Mouse (Mus musculus): Measurements from ENCODE around the gene Acbd3.

The Acbd3 gene

DNA sequence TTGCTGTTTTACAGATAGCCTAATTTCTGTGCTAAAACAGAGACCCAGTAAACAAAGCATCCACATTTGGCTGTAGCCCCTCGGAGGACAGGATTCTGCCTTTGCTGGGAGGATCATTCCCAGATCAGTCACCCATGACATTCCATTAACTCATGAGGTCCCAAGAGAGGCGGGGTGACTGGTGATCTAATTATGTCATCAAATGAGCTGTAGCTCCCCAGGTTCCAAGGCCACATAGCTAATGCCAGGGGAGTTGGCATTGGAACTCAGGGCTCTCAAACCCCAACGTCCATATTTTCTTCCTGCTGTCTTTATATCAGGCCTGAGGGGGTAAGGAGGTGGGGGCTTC, 57.7 kb downstream of the Acbd3 start:
- no peak for DNase-seq (ENCODE audit: low spot score)

DNA sequence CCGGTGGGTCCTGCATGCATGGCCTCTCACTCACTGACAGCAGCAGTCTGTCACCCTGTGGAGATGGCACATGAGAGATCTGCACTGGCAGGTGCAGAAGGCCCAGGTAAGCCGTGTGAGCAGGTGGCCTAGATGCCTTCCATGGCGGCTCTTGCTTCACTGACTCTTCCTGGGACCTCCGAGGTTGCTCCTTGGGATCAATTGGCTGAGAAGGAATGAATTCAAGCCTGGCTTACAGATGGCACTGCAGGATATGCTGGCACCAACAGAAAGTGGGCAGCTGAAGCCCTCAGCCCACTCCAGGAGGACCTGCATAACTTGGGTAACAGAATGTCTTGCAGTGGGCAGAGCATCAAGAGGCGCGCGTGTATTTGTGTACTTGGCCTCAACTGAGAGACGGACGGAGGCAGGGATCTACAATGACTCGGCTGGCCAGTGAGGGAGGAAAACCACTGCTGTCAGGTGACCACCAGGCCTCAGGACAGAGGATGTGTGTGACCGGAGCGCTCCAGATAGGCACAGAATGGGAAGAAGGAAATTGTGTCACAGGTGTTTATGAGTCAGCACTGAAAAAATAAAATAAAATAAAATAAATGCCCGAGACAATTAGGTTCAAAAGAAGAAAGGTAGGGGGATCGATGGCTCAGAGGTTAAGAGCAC, 66.1 kb downstream of the Acbd3 start:
- no peak for DNase-seq (ENCODE audit: low spot score)

DNA sequence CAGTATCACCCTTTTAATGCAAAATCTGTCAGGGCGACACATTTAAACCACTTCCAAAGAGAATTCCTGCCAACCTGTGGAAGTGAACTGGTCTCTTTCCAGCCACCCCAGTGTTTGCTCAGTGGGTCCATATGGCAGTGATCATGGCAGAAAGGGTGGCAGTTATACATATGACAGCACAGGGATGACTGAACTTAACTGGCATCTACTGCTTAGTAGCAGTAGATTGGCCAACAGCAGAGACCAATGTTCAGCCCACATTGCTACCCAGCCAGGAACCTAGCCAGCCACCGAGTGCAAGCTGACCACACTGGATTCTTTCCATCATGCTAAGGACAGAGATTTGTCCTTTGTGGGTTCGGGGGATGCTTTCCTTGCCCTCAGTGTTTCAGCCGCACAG, 67.0 kb downstream of the Acbd3 start:
- DNase-seq (ENCODE audit: low spot score) = no peak

DNA sequence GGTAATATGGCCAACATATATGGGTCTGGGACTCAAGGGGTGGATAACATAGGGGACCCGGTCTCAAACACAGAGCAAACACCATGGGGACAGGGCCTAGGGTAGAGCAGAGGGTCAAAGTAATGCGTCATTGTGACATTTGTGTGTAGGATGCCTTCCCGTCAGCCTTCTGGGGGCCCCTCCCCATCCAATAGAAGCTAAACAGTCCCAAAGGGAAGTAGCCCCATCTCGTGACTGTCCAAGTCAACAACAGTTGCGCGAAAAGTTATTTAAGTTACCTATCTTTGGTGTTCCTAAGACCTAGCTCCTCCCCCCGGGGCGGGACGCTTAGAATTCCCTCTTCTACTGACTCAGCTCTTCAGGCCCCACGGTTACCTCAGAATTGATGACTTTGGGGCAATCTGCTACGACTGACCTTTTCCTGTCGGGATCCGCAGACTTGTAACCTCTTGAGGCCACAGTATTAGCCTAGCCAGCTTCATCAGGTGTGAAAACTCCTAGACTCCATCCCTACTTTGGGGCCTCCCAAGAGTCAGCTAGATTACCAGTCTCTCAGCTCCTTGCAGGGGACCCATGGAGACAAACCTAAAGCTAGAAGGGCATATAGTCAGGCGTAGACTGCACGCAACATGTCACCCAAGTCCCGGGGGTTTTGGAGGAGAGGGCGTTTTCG, 67.7 kb downstream of the Acbd3 start:
- peak; percentile 62 for DNase-seq (ENCODE audit: low spot score)

DNA sequence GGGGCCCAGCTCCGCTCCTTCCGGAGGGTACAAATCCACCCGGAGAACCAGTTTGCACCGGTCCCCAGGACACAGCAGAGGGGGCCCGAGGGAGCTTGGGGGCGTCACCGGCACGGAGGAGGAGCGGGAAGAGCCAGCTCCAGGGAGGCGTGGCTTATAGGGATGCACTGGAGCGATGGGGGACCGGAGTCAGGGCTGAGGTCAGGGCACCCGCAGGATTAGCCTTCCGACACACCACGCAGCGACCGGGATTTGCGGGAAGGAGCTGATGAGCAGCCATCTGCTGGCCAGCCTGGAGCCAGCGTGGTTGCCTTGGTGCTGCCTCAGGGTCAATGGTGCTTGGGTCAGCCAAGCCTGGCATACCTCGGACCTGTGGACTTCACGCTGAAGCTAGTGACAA, 68.3 kb downstream of the Acbd3 start:
- DNase-seq (ENCODE audit: low spot score) = peak; percentile 79

DNA sequence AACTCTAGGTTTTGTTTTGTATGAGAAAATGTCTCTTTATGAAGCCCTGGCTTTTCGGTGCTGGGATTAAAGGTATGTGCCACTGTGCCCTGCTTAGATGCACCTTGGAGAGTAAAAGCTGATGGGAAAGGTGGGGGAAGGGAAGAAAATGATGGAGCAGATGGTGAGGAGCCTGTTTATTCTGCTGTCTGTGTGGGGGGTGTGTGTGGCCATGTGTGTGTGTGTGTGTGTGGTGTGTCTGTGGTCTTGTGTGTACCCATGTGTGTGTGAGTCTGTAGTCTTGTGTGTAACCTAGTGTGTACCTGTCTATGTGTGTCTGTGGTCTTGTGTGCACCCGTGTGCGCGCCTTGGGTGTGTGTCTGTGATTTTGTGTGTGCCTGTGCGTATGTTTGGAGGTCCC, 72.8 kb downstream of the Acbd3 start:
- no peak for DNase-seq (ENCODE audit: low spot score)

DNA sequence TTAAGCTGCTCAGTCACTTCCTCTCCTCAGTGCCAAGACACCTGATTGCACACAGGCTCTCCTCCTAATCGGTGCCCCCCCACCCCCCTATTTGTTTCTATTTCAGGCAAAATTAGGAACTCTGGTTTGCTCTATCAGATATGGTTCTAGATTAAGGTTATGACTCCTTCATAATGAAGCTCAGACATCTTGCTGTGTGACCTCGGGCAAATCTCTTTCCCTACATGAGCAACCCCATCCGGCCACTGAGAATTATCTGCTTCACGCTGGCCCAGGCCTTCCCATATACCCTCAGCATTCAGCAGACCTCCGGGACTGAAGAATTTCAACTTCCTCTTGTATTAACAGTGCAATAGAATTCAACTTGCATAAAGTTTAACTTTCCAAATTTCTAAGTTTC, 73.4 kb downstream of the Acbd3 start:
- no peak for DNase-seq (ENCODE audit: low spot score)

DNA sequence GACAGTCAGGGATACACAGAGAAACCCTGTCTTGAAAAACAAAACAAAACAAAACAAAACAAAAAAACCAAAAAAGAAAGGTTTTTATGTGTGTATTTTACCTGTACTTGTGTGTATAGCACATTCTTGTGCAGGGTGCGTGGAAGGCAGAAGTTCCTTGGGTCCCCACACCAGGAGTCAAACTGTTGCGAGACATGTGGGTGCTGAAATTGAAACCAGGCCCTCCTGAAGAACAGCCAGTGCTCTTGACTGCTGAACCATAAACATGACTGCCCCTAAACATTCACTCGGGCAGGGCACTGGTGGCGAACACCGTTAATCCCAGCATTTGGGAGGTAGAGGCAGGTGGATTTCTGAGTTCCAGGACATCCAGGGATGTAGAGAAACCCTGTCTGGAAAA, 74.2 kb downstream of the Acbd3 start:
- no peak for DNase-seq (ENCODE audit: low spot score)

DNA sequence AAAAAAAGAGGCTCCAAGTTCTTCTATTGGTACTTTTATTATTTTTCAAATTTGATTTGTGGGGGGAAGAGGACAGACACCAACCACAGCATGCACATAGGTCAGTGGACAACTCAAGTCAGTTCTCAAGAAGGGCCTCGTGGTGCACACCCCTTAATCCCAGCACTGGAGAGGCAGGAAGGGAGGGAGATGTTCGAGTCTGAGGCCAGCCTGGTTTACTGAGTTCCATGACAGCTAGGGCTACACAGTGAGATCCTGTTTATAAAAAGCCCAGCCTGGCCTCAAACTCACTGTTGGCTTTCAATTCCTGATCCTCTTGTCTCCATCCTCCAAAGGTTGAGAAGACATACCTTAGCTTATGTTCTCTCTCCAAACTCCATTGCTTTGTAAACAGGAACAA, 75.0 kb downstream of the Acbd3 start:
- peak; percentile 11 for DNase-seq (ENCODE audit: low spot score)

DNA sequence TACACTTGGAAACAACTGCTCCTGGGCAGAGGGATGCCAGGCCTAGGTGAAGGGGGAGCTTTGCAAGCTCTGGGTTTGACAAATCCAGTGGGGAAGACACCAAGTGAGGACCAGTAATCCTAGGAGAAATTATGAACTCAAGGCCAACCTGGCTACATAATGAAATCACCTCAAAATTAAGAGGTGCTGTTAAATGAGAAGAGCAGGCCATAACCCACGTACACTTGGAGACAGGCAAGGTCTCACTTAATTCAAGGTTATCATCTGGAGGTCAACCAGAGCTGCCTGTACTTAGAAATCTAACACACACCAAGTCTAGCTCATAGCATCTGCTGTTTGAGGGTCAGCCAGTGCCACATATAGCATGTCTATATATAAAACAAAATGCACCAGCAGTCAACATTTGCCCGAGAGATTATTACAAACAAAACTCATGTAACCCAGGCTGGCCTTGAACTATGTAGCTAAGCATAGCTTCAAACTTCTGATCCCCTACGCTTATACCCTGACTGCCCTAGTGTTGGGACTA, 75.7 kb downstream of the Acbd3 start:
- DNase-seq (ENCODE audit: low spot score) = no peak
